8 mouse cellular contexts compared by ENCODE assay signal in the genomic region with DNA sequence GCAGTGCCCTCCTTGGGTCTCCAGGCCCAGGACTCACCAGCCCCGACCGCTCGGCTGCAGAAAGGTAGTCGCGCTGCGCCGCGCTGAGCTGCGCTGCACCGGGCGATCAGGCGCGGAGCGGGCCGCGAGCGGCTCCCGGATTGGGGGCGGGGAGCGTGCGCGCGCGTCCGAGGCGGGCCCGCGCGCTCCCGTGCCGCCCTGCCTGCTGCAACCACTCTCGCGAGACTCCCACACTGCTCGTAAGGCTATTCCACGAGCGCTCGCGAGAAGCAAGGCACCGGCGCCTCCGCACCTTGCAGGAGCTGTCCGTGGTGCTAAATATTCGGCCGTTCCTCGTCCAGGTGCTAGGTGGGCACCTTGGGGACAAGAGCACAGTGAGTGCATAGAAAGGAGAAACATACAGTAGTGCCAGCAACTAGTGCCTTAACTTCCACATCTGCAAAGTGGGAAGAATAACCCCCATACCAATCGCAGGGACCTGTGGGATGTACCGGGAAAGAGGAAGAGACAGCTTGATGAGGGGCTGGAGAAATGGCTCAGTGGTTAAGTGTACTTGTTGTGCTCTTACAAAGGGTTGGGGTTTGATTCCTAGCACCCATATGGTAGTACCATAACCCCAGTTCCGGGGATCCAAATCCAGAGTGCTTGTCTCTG. TPM values are rescaled to one million over a fixed set of nuclear protein-coding genes. Genes with fewer than 3 reads are reported as not detected.
DNase-seq lines count a peak whose midpoint lies in the region; ATAC-seq and TF ChIP-seq lines count a peak whose summit lies in the region.

A gene (minus strand): TSS at position 165 of the 654 bp plus-strand sequence.

- H3K4me1 ChIP-seq in heart, embryonic 13.5 days: peaks cover 19% of the 10 kb centered on the region
- no peaks in the 10 kb centered on the region for H3K4me1 ChIP-seq in kidney, postnatal 0 days (replicated peaks; ENCODE audit: insufficient read depth, low read length)
- peaks cover 8% of the 10 kb centered on the region for H3K4me1 ChIP-seq in liver, adult 2 months (ENCODE audit: control insufficient read depth, insufficient read depth, low read length)

- no peaks in the 10 kb centered on the region for H3K27me3 ChIP-seq in C2C12 (ENCODE audit: control insufficient read depth, insufficient read depth, insufficient read length)
- H3K27me3 ChIP-seq in heart, embryonic 13.5 days (replicated peaks): 0 out of 2 replicates have a peak, but pooled peaks cover 4% of the 10 kb centered on the region
- H3K27me3 ChIP-seq in kidney, postnatal 0 days (ENCODE audit: insufficient read depth, low read length): no peaks in the 10 kb centered on the region
- H3K27me3 ChIP-seq in liver, adult 2 months (ENCODE audit: control insufficient read depth, insufficient read depth, low read length): no peaks in the 10 kb centered on the region

- H3K4me2 ChIP-seq in heart, embryonic 13.5 days: peak within 1 kb of the TSS; percentile 94
- peak within 1 kb of the TSS; percentile 87 for H3K4me2 ChIP-seq in kidney, postnatal 0 days (ENCODE audit: low read length)

- H3K9me3 ChIP-seq in heart, embryonic 13.5 days: no peaks in the 10 kb centered on the region
- no peaks in the 10 kb centered on the region for H3K9me3 ChIP-seq in kidney, postnatal 0 days (replicated peaks; ENCODE audit: low read length)

- H3K4me3 ChIP-seq in C2C12 (ENCODE audit: insufficient read depth, poor library complexity, severe bottlenecking): peak within 1 kb of the TSS; percentile 47
- H3K4me3 ChIP-seq in heart, embryonic 13.5 days: peak within 1 kb of the TSS; percentile 77
- peak within 1 kb of the TSS; percentile 68 for H3K4me3 ChIP-seq in kidney, postnatal 0 days (replicated peaks; ENCODE audit: low read depth, low read length)
- peak within 1 kb of the TSS; percentile 76 for H3K4me3 ChIP-seq in liver, adult 2 months (ENCODE audit: insufficient read depth, low read depth, low read length)

- no peaks in the 10 kb centered on the region for H3K36me3 ChIP-seq in C2C12 (ENCODE audit: control insufficient read depth, insufficient read depth)
- H3K36me3 ChIP-seq in heart, embryonic 13.5 days: no peaks in the 10 kb centered on the region
- H3K36me3 ChIP-seq in kidney, postnatal 0 days (ENCODE audit: insufficient read depth, low read length): no peaks in the 10 kb centered on the region
- no peaks in the 10 kb centered on the region for H3K36me3 ChIP-seq in liver, adult 2 months (ENCODE audit: control insufficient read depth, insufficient read depth, low read length)

- H3K79me2 ChIP-seq in C2C12 (ENCODE audit: control insufficient read depth, insufficient read depth): no peaks in the 10 kb centered on the region
- peaks cover 3% of the 10 kb centered on the region; the same call in 1 of the 2 replicates for H3K79me2 ChIP-seq in liver, adult 2 months (ENCODE audit: control insufficient read depth, insufficient read depth, low read length)

- peak; percentile 95 for TF ChIP-seq POLR2A in brain, embryonic 14.5 days (IDR thresholded peaks at IDR 0.05; ENCODE audit: borderline replicate concordance, extremely low read depth, insufficient read depth, insufficient read length, poor library complexity, severe bottlenecking)
- TF ChIP-seq POLR2A in liver, adult 2 months (IDR thresholded peaks at IDR 0.05; ENCODE audit: extremely low read depth, insufficient read depth, low read length): peak; percentile 38; the same call in 1 of the 2 replicates

- peak; percentile 61; the same call in 1 of the 2 replicates for ATAC-seq in heart, embryonic 13.5 days (ENCODE audit: extremely low read depth, insufficient number of reproducible peaks, low FRiP score, low TSS enrichment)
- peak; percentile 87 for ATAC-seq in kidney, postnatal 0 days (replicated peaks; ENCODE audit: low FRiP score, low read depth)
- peak; percentile 55; the same call in 1 of the 2 replicates for ATAC-seq in monocyte, adult 5-6 weeks (replicated peaks; ENCODE audit: insufficient number of reproducible peaks, low FRiP score, low TSS enrichment, poor library complexity, severe bottlenecking)

- WGBS in heart, embryonic 13.5 days: 2% methylated on average over 48 of the region's 48 CpGs
- WGBS in kidney, postnatal 0 days: 2% methylated on average over 48 of the region's 48 CpGs
- WGBS in liver, adult 2 months: 2% methylated on average over 48 of the region's 48 CpGs

- DNase-seq in brain, embryonic 14.5 days (ENCODE audit: low read depth): peak; percentile 98
- peak; percentile 65 for DNase-seq in fibroblast of lung, adult 2 months (ENCODE audit: low read depth)
- DNase-seq in kidney, postnatal 0 days (ENCODE audit: low spot score): peak; percentile 97
- DNase-seq in liver, adult 2 months (ENCODE audit: extremely low read depth, low read depth, low spot score): peak; percentile 73
- peak; percentile 75 to 91 for DNase-seq in spleen, postnatal 4 days (ENCODE audit: low spot score in 2 of 2)

- H3K9ac ChIP-seq in heart, embryonic 13.5 days: peak within 1 kb of the TSS; percentile 89
- peak within 1 kb of the TSS; percentile 65 for H3K9ac ChIP-seq in kidney, postnatal 0 days (ENCODE audit: low read depth, low read length)
- H3K9ac ChIP-seq in liver, adult 2 months (ENCODE audit: low read depth, low read length): peak within 1 kb of the TSS; percentile 83

- no peaks in the 10 kb centered on the region for H3K79me3 ChIP-seq in C2C12 (ENCODE audit: low read depth)

- peak within 1 kb of the TSS; percentile 69 for H3ac ChIP-seq in C2C12 (ENCODE audit: control insufficient read depth, insufficient read length, low read depth)

- TF ChIP-seq CTCF in C2C12 (IDR thresholded peaks at IDR 0.05; ENCODE audit: control insufficient read depth, insufficient read depth, insufficient read length): no peak
- no peak for TF ChIP-seq CTCF in brain, embryonic 14.5 days (IDR thresholded peaks at IDR 0.05; ENCODE audit: borderline replicate concordance, extremely low read depth, insufficient read depth, insufficient read length)
- no peak for TF ChIP-seq CTCF in kidney, postnatal 0 days (IDR thresholded peaks at IDR 0.05; ENCODE audit: low read depth)
- TF ChIP-seq CTCF in liver, adult 2 months (IDR thresholded peaks at IDR 0.05; ENCODE audit: low read depth, low read length): no peak

- H3K27ac ChIP-seq in heart, embryonic 13.5 days (replicated peaks): no peak within 1 kb of the TSS
- H3K27ac ChIP-seq in kidney, postnatal 0 days: peak within 1 kb of the TSS; percentile 31; the same call in 1 of the 2 replicates
- 0 out of 2 replicates have a peak within 1 kb of the TSS, but pooled peaks have one; percentile 10 for H3K27ac ChIP-seq in liver, adult 2 months (replicated peaks; ENCODE audit: insufficient read depth, low read depth, low read length)

TF ChIP-seq in C2C12, 6 proteins besides CTCF, POLR2A, EP300 and RAD21:
- TF ChIP-seq MYOD1 (IDR thresholded peaks at IDR 0.05; ENCODE audit: control insufficient read depth, insufficient read length, low read depth): no peak
- no peak for TF ChIP-seq USF1 (IDR thresholded peaks at IDR 0.05; ENCODE audit: low read depth)
- TF ChIP-seq MYOG (IDR thresholded peaks at IDR 0.05; ENCODE audit: control insufficient read depth, extremely low read depth, insufficient read length): no peak

RNA-seq across cellular contexts. Expression of the gene that starts here (rescaled TPM):
- polyA plus RNA-seq in C2C12 (2012; fragmentation: generic; extraction: Trizol): 15.2 TPM
- 222 and 241 TPM in 2 replicates for polyA plus RNA-seq in brain, embryonic 14.5 days (2012; rRNA removed)
- 9.8 and 10.0 TPM in 2 replicates for polyA plus RNA-seq in heart, embryonic 13.5 days (2015; fragmentation: Nextera tagmentation; extraction: Ambion mirVana)
- 18.3 and 19.4 TPM in 2 replicates for polyA plus RNA-seq in kidney, postnatal 0 days (2015; fragmentation: Nextera tagmentation; extraction: Ambion mirVana)
- total RNA-seq in liver, adult 2 months (2014; rRNA removed): 10.3 and 12.7 TPM in 2 replicates
- 13.7 and 18.2 TPM in 2 replicates for polyA plus RNA-seq in liver, adult 2 months (2012; rRNA removed)
- not detected in 3 replicates for total RNA-seq in monocyte, adult 5-6 weeks (2017)

Comparison
In these comparisons a context has a peak if more than half of its experiments do, and no peak if none do; other contexts are left out.
1. RNA of the gene that starts here (total RNA-seq): 10.3 to 12.7 TPM in liver, adult 2 months; not detected in monocyte, adult 5-6 weeks; every median in the first group is over 10 times any median in the second.
2. RNA of the gene that starts here (polyA plus RNA-seq): 222 to 241 TPM in brain, embryonic 14.5 days; 18.3 to 19.4 TPM in kidney, postnatal 0 days, 13.7 to 18.2 TPM in liver, adult 2 months, 15.2 TPM in C2C12 (single experiment) and 9.8 to 10.0 TPM in heart, embryonic 13.5 days; every median in the first group is over 10 times any median in the second.
3. Peak in ATAC-seq in monocyte, adult 5-6 weeks; RNA of the gene not detected or under 1 TPM.
4. Peak in every context shown above with its lines, with median percentiles within 50 percentile points of each other: H3K4me3 ChIP-seq, DNase-seq, ATAC-seq and H3K9ac ChIP-seq.